Mouse (Mus musculus): ENCODE results near the gene Srrt.
A peak's percentile ranks its signal among the peaks of the same experiment; 100 is the strongest.

Gene Srrt

GRCm38 (mm10) chr5:137338256-137338655, 30.8 kb upstream of the Srrt start:
- DNase-seq (ENCODE audit: low read depth, low spot score) = peak; percentile 72

GRCm38 (mm10) chr5:137337190-137337589, 29.7 kb upstream of the Srrt start:
- DNase-seq (ENCODE audit: low read depth, low spot score) = no peak

- no peak for DNase-seq (ENCODE audit: low read depth, low spot score)
These were observed 27.6 kb upstream of the Srrt start for GRCm38 (mm10) chr5:137335066-137335465.

GRCm38 (mm10) chr5:137334317-137334716, 26.8 kb upstream of the Srrt start:
- no peak for DNase-seq (ENCODE audit: low read depth, low spot score)

GRCm38 (mm10) chr5:137333512-137334174, 26.2 kb upstream of the Srrt start, which contains the start of gene Slc12a9:
TSS of gene Slc12a9 (minus strand) at chr5:137333597.
- peak; percentile 89 for DNase-seq (ENCODE audit: low read depth, low spot score)

- DNase-seq (ENCODE audit: low read depth, low spot score) = no peak
These were observed 25.5 kb upstream of the Srrt start for GRCm38 (mm10) chr5:137332857-137333511.

- no peak for DNase-seq (ENCODE audit: low read depth, low spot score)
These were observed 23.4 kb upstream of the Srrt start for GRCm38 (mm10) chr5:137330910-137331309.

- no peak for DNase-seq (ENCODE audit: low read depth, low spot score)
These were observed 13.5 kb upstream of the Srrt start for GRCm38 (mm10) chr5:137320996-137321395.

GRCm38 (mm10) chr5:137318570-137318969, 11.1 kb upstream of the Srrt start:
- DNase-seq (ENCODE audit: low read depth, low spot score) = no peak

- DNase-seq (ENCODE audit: low read depth, low spot score) = no peak
These were observed 9.9 kb upstream of the Srrt start for GRCm38 (mm10) chr5:137317361-137317760.

- no peak for DNase-seq (ENCODE audit: low read depth, low spot score)
These were observed 7.8 kb upstream of the Srrt start for GRCm38 (mm10) chr5:137315084-137315903.

- DNase-seq (ENCODE audit: low read depth, low spot score) = peak; percentile 91
These were observed 7.0 kb upstream of the Srrt start, which contains the start of gene Trip6 for GRCm38 (mm10) chr5:137314193-137315083. TSS of gene Trip6 (minus strand) at chr5:137314404.

GRCm38 (mm10) chr5:137313466-137314192, 6.2 kb upstream of the Srrt start:
- no peak for DNase-seq (ENCODE audit: low read depth, low spot score)

- no peak for DNase-seq (ENCODE audit: low read depth, low spot score)
These were observed 882 bp upstream of the Srrt start for GRCm38 (mm10) chr5:137308356-137308755.

- DNase-seq (ENCODE audit: low read depth, low spot score) = no peak
These were observed 952 bp downstream of the Srrt start for GRCm38 (mm10) chr5:137306439-137307005.

GRCm38 (mm10) chr5:137305822-137306221, 1.7 kb downstream of the Srrt start:
- DNase-seq (ENCODE audit: low read depth, low spot score) = no peak

GRCm38 (mm10) chr5:137304816-137305215, 2.7 kb downstream of the Srrt start:
- DNase-seq (ENCODE audit: low read depth, low spot score) = no peak

- no peak for DNase-seq (ENCODE audit: low read depth, low spot score)
These were observed 3.3 kb downstream of the Srrt start for GRCm38 (mm10) chr5:137304165-137304564.

- DNase-seq (ENCODE audit: low read depth, low spot score) = no peak
These were observed 3.9 kb downstream of the Srrt start for GRCm38 (mm10) chr5:137303609-137304008.

GRCm38 (mm10) chr5:137301253-137301652, 6.2 kb downstream of the Srrt start:
- DNase-seq (ENCODE audit: low read depth, low spot score) = no peak

Data from embryo, embryonic 11.5 days (tissue).